Mouse (Mus musculus) right cerebral cortex, adult 2 months (tissue): ENCODE measurements around the gene Dock7.
A peak's percentile ranks its signal among the peaks of the same experiment; 100 is the strongest.
"Not testable (repeated sequence)": the region's sequence is repeated elsewhere in the genome, so short reads cannot be mapped to it uniquely, and the experiment has no call there.

ENCODE experiments used
- DNase-seq, 2 experiments: peaks; one replicate each; pipeline ENCODE4 v3.0.0; 2021 to 2022; ENCODE audit warnings: low spot score in 2 of 2

The Dock7 gene

GRCm38 (mm10) chr4:99006319-99006718 is 114.4 kb downstream of the Dock7 start:
- DNase-seq, result no peak

- no peak for DNase-seq
Observed at GRCm38 (mm10) chr4:99005574-99005973, 115.1 kb downstream of the Dock7 start.

- DNase-seq, result no peak
Observed at GRCm38 (mm10) chr4:98993491-98993890, 127.2 kb downstream of the Dock7 start.

GRCm38 (mm10) chr4:98984701-98985100 is 136.0 kb downstream of the Dock7 start:
- no peak for DNase-seq

- not testable (repeated sequence) for DNase-seq
Observed at GRCm38 (mm10) chr4:98979976-98980375, 140.7 kb downstream of the Dock7 start.

- DNase-seq, result no peak
Observed at GRCm38 (mm10) chr4:98978693-98979092, 142.0 kb downstream of the Dock7 start.

- DNase-seq, result not testable (repeated sequence)
Observed at GRCm38 (mm10) chr4:98978288-98978687, 142.4 kb downstream of the Dock7 start.

GRCm38 (mm10) chr4:98975741-98976140 is 145.0 kb downstream of the Dock7 start:
- no peak for DNase-seq

GRCm38 (mm10) chr4:98969946-98970345 is 150.8 kb downstream of the Dock7 start:
- no peak for DNase-seq

- DNase-seq, result no peak
Observed at GRCm38 (mm10) chr4:98960243-98960642, 160.5 kb downstream of the Dock7 start.

- no peak for DNase-seq
Observed at GRCm38 (mm10) chr4:98955986-98956385, 164.7 kb downstream of the Dock7 start.

GRCm38 (mm10) chr4:98950563-98950962 is 170.2 kb downstream of the Dock7 start:
- DNase-seq, result no peak

- not testable (repeated sequence) for DNase-seq
Observed at GRCm38 (mm10) chr4:98938210-98938609, 182.5 kb downstream of the Dock7 start.

- DNase-seq, result no peak
Observed at GRCm38 (mm10) chr4:98936036-98936435, 184.7 kb downstream of the Dock7 start.

GRCm38 (mm10) chr4:98925250-98925781 is 195.4 kb downstream of the Dock7 start:
- no peak for DNase-seq

- no peak for DNase-seq
Observed at GRCm38 (mm10) chr4:98924906-98925178, 195.9 kb downstream of the Dock7 start.

- peak in 1 of 2 experiments; percentile 19 for DNase-seq
Observed at GRCm38 (mm10) chr4:98924071-98924905, 196.4 kb downstream of the Dock7 start.

GRCm38 (mm10) chr4:98923568-98924070 is 197.1 kb downstream of the Dock7 start, which contains the start of gene Usp1:
Gene Usp1, plus strand, starts transcription at chr4:98923810.
- DNase-seq, result no peak

- peak; percentile 96 for DNase-seq
Observed at GRCm38 (mm10) chr4:98922643-98923567, 197.8 kb downstream of the Dock7 start.

GRCm38 (mm10) chr4:98922061-98922642 is 198.6 kb downstream of the Dock7 start:
- DNase-seq, result peak; percentile 10 to 17

GRCm38 (mm10) chr4:98920896-98921295 is 199.8 kb downstream of the Dock7 start:
- no peak for DNase-seq

GRCm38 (mm10) chr4:98918204-98918603 is 202.5 kb downstream of the Dock7 start:
- DNase-seq, result no peak
